Mouse (Mus musculus) lung, adult 2 months (tissue): ENCODE results near the gene Socs3. TPM values are rescaled to one million over a fixed set of nuclear protein-coding genes. Genes with fewer than 3 reads are reported as not detected.

ENCODE experiments used
- DNase-seq: peaks from one replicate; pipeline ENCODE4 v3.0.0; 2022
- H3K4me1 ChIP-seq: fragments of 200-500 bp; 2 replicates; pipeline ENCODE4 v1.6.1; 2011; ENCODE audit warnings: low read length; ENCODE audit not compliant: control insufficient read depth, insufficient read depth
- H3K4me3 ChIP-seq: fragments of 200-500 bp; replicated peaks from 2 replicates; pipeline ENCODE3; 2011; ENCODE audit warnings: low read depth, mild to moderate bottlenecking, control low read depth, low read length; ENCODE audit errors: extremely low read depth
- CTCF ChIP-seq: fragments of 200-500 bp; IDR thresholded peaks from 2 replicates; pipeline ENCODE4 v1.5.1; 2011; ENCODE audit warnings: mild to moderate bottlenecking, low read length, control low read depth; ENCODE audit not compliant: insufficient read depth
- POLR2A ChIP-seq: fragments of 200-500 bp; IDR thresholded peaks from 2 replicates; pipeline ENCODE4 v1.6.1; 2011; ENCODE audit warnings: low read depth, mild to moderate bottlenecking, control low read depth, low read length, borderline replicate concordance; ENCODE audit errors: extremely low read depth
- WGBS: fragments of 180-500 bp; shearing (Covaris S2); methylation state at CpG from one replicate; pipeline ENCODE4 v1.1.7; 2018; 5-methylcytosine and 5-hydroxymethylcytosine counted together
- polyA plus RNA-seq: library from polyadenylated mRNA; depleted of rRNA; stranded (reverse); fragments of >200 nt; gene quantifications from 2 replicates; pipeline ENCODE4 v1.2.3, GENCODE M21; 2012; rRNA removed

Socs3 gene
- polyA plus RNA-seq, 1 experiment = 32.1 TPM

GRCm38 (mm10) chr11:117918541-117918940 lies 51.3 kb downstream of the Socs3 start:
- WGBS = 79% methylated on average over 11 of the region's 11 CpGs
- Histone ChIP-seq H3K4me1 (no peaks in the 10 kb centered on the region), H3K4me3 (no peak overlapping the region)
- TF ChIP-seq POLR2A (no peak), CTCF (no peak)
- no peak for DNase-seq

Other genes starting within 250 kb of the Socs3 start
- 12.0 and 12.8 TPM in 2 replicates for gene Tmc8, start 188.0 kb downstream of the Socs3 start, polyA plus RNA-seq
- gene Tmc6, start 187.8 kb downstream of the Socs3 start, polyA plus RNA-seq = 55.7 and 56.0 TPM in 2 replicates
- 0.18 and 0.33 TPM in 2 replicates for gene 6030468B19Rik, start 172.4 kb downstream of the Socs3 start, polyA plus RNA-seq
- gene Gm20708, start 160.4 kb downstream of the Socs3 start, polyA plus RNA-seq = 0.06 TPM in 1 of 2 replicates, not detected in the other
- 180 and 191 TPM in 2 replicates for gene Syngr2, start 160.4 kb downstream of the Socs3 start, polyA plus RNA-seq
- gene Afmid, start 144.1 kb downstream of the Socs3 start, polyA plus RNA-seq = 4.3 and 6.0 TPM in 2 replicates
- 7.3 and 11.5 TPM in 2 replicates for gene Tk1, start 144.0 kb downstream of the Socs3 start, polyA plus RNA-seq
- 1.4 and 2.5 TPM in 2 replicates for gene Birc5, start 120.8 kb downstream of the Socs3 start, polyA plus RNA-seq
- not detected in 2 replicates for gene Tmem235, start 109.3 kb downstream of the Socs3 start, polyA plus RNA-seq
- gene Tha1, start 96.6 kb downstream of the Socs3 start, polyA plus RNA-seq = 11.7 and 15.5 TPM in 2 replicates
- gene Pgs1, start 16.2 kb upstream of the Socs3 start, polyA plus RNA-seq = 83.2 and 104 TPM in 2 replicates
- 0.03 and 0.18 TPM in 2 replicates for gene Dnah17, start 160.6 kb upstream of the Socs3 start, polyA plus RNA-seq